Mouse (Mus musculus) E14TG2a.4 (cell line): ENCODE results near the gene Eps8.

Source experiments
- H3K27me3 ChIP-seq: 2 replicates; pipeline ENCODE4 v1.6.1; 2014; ENCODE audit warnings: low read length, control low read depth; ENCODE audit not compliant: insufficient read depth
- H3K36me3 ChIP-seq: 2 replicates; pipeline ENCODE4 v1.6.1; 2014; ENCODE audit warnings: low read length, control low read depth; ENCODE audit not compliant: insufficient read depth
- H3K4me1 ChIP-seq: replicated peaks from 2 replicates; pipeline ENCODE4 v1.6.1; 2014; ENCODE audit warnings: low read depth, low read length, control low read depth
- H3K4me3 ChIP-seq: replicated peaks from 2 replicates; pipeline ENCODE4 v1.5.1; 2014; ENCODE audit warnings: mild to moderate bottlenecking, low read length
- H3K9me3 ChIP-seq: 2 replicates; pipeline ENCODE4 v1.6.1; 2014; ENCODE audit warnings: low read length, control low read depth
- CTCF ChIP-seq: conservative IDR thresholded peaks from 2 replicates; pipeline ENCODE4 v1.5.1; 2014; ENCODE audit warnings: low read length
- NANOG ChIP-seq: IDR thresholded peaks from 2 replicates; pipeline ENCODE4 v1.6.1; 2014; ENCODE audit warnings: borderline replicate concordance, low read length, mixed read lengths
- POU5F1 ChIP-seq: IDR thresholded peaks from 2 replicates; pipeline ENCODE4 v1.6.1; 2014; ENCODE audit warnings: low read length, borderline replicate concordance

The Eps8 gene

DNA sequence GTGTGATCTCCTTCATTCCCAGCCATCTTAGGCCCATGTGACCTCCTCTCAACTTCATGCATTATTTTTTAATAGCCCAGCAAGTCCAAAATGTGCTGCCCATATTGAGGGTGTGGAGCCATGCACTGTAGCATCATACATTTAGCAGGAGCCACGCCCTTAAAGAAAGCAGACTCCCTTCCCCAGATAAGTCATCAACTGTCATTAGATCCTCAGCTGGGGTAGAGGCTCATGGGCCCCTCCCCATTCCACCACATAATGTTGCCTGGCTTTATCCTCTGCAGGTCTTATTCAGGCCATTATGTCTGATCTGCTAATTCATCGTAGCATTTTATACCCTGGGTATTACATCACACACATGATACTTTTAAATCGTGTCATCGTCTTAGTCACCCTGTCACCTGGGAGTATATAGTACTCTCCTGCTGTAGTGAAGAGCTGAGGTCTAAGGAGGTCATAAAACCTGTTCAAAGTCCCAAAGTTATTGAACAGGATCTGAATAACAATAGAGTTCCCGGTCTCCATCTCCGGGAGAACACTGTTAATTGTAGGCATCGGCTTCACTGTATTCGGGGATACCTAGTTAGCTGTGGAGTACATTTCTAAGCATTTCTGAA is 57.1 kb downstream of the Eps8 start:
- TF ChIP-seq POU5F1 (no peak), NANOG (no peak), CTCF (no peak)
- Histone ChIP-seq H3K9me3 (peaks cover 9% of the 10 kb centered on the region; the same call in 1 of the 2 replicates), H3K27me3 (no peaks in the 10 kb centered on the region), H3K36me3 (peaks cover 6% of the 10 kb centered on the region; the same call in 1 of the 2 replicates), H3K4me1 (peaks cover 2% of the 10 kb centered on the region; the same call in 1 of the 2 replicates), H3K4me3 (no peak overlapping the region)

DNA sequence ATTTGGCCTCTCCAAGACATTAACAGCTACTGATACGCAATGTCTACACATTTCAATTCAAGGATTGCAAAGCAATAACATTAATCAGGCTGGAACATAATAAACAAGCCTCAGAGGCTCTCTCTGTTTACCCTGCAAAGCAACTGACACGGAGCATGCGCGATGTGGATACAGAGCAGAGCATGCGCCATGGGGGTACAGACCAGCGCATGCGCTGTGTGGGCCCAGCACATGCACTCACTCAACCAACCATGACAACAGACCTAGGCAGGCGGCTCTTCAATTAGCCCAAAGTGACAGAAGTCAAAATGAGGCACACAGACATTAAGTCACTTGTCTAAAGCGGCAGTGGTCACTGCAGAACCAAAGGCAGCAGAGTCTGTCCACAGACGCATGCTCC is 62.1 kb downstream of the Eps8 start:
- Histone ChIP-seq H3K36me3 (peaks cover 1% of the 10 kb centered on the region; the same call in 1 of the 2 replicates), H3K9me3 (peaks cover 3% of the 10 kb centered on the region; the same call in 1 of the 2 replicates), H3K27me3 (no peaks in the 10 kb centered on the region), H3K4me1 (peaks cover 2% of the 10 kb centered on the region; the same call in 1 of the 2 replicates), H3K4me3 (no peak overlapping the region)
- no peak for TF ChIP-seq NANOG
- no peak for TF ChIP-seq CTCF
- TF ChIP-seq POU5F1, result no peak

GRCm38 (mm10) chr6:137589245-137589618 is 65.4 kb downstream of the Eps8 start:
- H3K27me3 ChIP-seq, result no peaks in the 10 kb centered on the region
- H3K9me3 ChIP-seq, result no peaks in the 10 kb centered on the region
- no peaks in the 10 kb centered on the region for H3K36me3 ChIP-seq
- TF ChIP-seq NANOG (no peak), POU5F1 (no peak), CTCF (no peak)
- peaks cover 2% of the 10 kb centered on the region; the same call in 1 of the 2 replicates for H3K4me1 ChIP-seq
- H3K4me3 ChIP-seq, result no peak overlapping the region

DNA sequence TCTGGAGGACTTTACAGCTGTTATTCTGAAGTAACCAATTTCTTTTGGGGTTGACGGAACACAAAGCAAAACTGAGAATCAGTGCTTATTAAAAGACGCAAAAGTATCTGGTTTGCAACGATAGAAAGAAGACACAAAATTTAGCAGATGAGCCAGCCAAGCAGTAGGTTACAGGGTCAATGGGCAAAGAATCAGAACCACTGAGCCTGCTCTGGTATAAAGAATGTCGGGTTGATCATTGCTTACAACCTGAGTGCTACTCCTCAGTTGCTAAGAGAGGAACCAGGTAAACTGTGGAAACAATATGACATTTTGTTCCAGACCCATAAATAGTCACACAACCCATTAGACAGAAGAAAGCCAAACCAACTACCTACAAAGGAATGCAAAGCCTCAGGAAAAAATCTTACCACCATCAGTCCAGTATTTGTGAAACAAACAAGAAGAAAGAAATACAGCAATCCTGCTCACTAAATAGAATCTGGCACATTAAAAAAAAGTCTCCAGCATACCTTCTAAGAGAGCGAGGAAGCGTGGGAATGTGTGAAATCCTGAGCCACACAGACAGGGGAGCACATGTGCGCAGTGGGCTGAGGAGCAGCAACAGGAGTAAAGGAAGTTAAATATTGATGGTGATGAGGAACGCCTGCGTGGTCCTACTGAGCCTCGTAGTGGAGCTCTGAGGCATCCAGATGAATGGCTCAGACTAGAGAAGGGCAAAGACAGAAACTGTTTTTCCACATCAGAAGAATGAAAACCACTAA is 66.0 kb downstream of the Eps8 start:
- Histone ChIP-seq H3K4me1 (no peaks in the 10 kb centered on the region), H3K27me3 (no peaks in the 10 kb centered on the region), H3K9me3 (no peaks in the 10 kb centered on the region), H3K36me3 (no peaks in the 10 kb centered on the region), H3K4me3 (no peak overlapping the region)
- TF ChIP-seq NANOG (no peak), POU5F1 (no peak), CTCF (no peak)

DNA sequence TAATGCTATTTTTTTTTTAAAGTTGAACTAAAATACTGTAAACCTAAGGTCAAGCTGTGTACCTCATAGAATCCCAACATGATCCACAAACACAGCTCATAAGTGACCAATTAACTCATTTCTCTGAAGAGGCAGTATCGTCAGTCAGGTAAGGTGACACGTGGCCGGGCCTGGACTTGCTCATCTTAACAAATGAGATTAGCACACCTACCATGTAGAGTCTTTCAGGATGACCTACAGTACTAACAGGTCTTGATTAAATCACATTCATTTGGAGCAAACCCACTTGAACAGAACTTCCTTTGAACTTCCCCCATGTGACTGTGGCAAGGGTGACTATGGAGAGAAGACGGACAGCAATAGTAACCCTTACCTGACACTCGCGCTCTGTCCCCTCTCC is 66.8 kb downstream of the Eps8 start:
- Histone ChIP-seq H3K4me1 (no peaks in the 10 kb centered on the region), H3K4me3 (no peak overlapping the region), H3K36me3 (no peaks in the 10 kb centered on the region), H3K9me3 (no peaks in the 10 kb centered on the region), H3K27me3 (no peaks in the 10 kb centered on the region)
- TF ChIP-seq CTCF (no peak), POU5F1 (no peak), NANOG (no peak)

GRCm38 (mm10) chr6:137585229-137585628 is 69.4 kb downstream of the Eps8 start:
- H3K9me3 ChIP-seq, result no peaks in the 10 kb centered on the region
- TF ChIP-seq NANOG, result no peak
- no peak for TF ChIP-seq CTCF
- no peak for TF ChIP-seq POU5F1
- no peaks in the 10 kb centered on the region for H3K36me3 ChIP-seq
- no peaks in the 10 kb centered on the region for H3K4me1 ChIP-seq
- H3K4me3 ChIP-seq, result no peak overlapping the region
- no peaks in the 10 kb centered on the region for H3K27me3 ChIP-seq

DNA sequence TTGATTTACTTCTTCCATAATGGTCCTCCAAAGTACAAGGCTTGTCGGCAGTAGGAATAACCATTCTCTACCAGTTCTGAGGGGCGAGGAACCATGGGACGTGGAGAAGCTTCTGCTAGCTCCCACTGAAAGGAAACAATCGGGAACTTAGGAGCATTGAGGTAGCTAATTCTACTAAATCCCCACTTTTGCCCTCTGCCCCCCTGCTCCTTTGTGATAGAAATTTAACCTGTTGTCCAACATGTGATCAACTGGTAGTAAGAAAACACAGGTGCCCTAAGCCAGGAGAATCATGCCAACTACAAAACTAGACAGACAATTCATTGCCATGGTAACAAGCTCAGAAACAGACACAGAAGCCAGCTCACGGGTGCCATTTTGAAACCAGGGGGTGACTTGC is 71.6 kb downstream of the Eps8 start:
- Histone ChIP-seq H3K27me3 (no peaks in the 10 kb centered on the region), H3K9me3 (no peaks in the 10 kb centered on the region), H3K36me3 (no peaks in the 10 kb centered on the region), H3K4me1 (no peaks in the 10 kb centered on the region), H3K4me3 (no peak overlapping the region)
- no peak for TF ChIP-seq NANOG
- TF ChIP-seq CTCF, result no peak
- TF ChIP-seq POU5F1, result no peak

DNA sequence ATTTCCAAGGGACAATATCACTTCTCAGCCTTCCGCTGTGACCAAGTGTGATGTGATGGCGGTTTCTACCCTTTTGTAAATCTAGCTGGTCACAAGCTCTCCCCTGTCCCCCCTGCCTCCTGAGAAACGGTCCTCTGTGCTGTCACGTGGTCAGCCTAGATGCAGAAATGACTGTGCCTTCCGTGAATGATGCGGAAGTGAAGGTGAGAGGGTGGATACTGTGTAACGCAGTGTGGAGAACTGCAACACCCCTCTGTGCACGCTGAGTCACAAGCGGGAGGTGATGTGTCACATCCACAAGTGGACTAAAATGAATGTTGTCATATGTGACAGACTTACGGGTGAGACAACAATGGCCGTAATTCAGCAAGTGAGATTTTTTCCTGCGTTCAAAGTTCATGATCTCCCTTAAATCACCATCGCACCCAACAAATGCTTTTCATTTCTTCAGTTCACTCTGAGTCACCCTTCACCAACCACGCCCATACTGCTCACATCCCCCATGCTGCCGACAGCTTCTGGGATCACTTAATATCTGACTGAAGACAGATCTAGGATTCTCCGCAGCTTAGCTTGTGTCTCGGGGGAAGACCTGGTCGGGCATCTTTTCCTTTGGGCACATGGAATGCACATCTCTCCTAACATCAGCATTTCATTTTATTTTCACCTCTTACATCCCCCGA is 72.3 kb downstream of the Eps8 start:
- no peaks in the 10 kb centered on the region for H3K36me3 ChIP-seq

More for the DNA sequence above, 72.3 kb downstream of the Eps8 start:
- Histone ChIP-seq H3K4me1 (no peaks in the 10 kb centered on the region), H3K9me3 (no peaks in the 10 kb centered on the region), H3K4me3 (no peak overlapping the region), H3K27me3 (no peaks in the 10 kb centered on the region)
- no peak for TF ChIP-seq NANOG
- no peak for TF ChIP-seq CTCF
- TF ChIP-seq POU5F1, result no peak
